Mouse (Mus musculus): ENCODE results near the gene Cpt1c.

- TF ChIP-seq POLR2A (IDR thresholded peaks at IDR 0.05; ENCODE audit: low read depth, low read length) (no peak), NRF1 (IDR thresholded peaks at IDR 0.05; ENCODE audit: low read depth, low read length) (no peak)
Observed at GRCm38 (mm10) chr7:44966638-44967037, 8.0 kb downstream of the Cpt1c start.

Measured in CH12.LX (cell line).